Mouse (Mus musculus) neural tube, embryonic 11.5 days (tissue): ENCODE data around the gene Tcp11l1. TPM values are rescaled to one million over a fixed set of nuclear protein-coding genes. Genes with fewer than 3 reads are reported as not detected.

Source experiments
- ATAC-seq: fragments of 200-750 bp; cut with Nextera tagmentation; 2 replicates; pipeline ENCODE4 v1.8.0; 2017; ENCODE audit warnings: moderate number of reproducible peaks, mild to moderate bottlenecking, moderate TSS enrichment, moderate library complexity; ENCODE audit not compliant: insufficient read depth, low FRiP score, low TSS enrichment
- DNase-seq: peaks from one replicate; pipeline ENCODE4 v3.0.0-alpha.2; 2015; ENCODE audit warnings: low spot score
- H3K27ac ChIP-seq: fragments of 300-500 bp; sonication (generic); 2 replicates; pipeline ENCODE4 v1.5.1; 2014; ENCODE audit warnings: low read depth, mild to moderate bottlenecking, low read length
- H3K27me3 ChIP-seq: fragments of 300-500 bp; sonication (generic); 2 replicates; pipeline ENCODE4 v1.6.1; 2014; ENCODE audit warnings: mild to moderate bottlenecking, low read length, mixed read lengths; ENCODE audit not compliant: control insufficient read depth, insufficient read depth
- H3K36me3 ChIP-seq: fragments of 300-500 bp; sonication (generic); 2 replicates; pipeline ENCODE4 v1.6.1; 2014; ENCODE audit warnings: mild to moderate bottlenecking, low read length, moderate library complexity, mixed read lengths; ENCODE audit not compliant: control insufficient read depth, insufficient read depth
- H3K4me1 ChIP-seq: fragments of 300-500 bp; sonication (generic); 2 replicates; pipeline ENCODE4 v1.6.1; 2014; ENCODE audit warnings: low read length, mixed read lengths; ENCODE audit not compliant: control insufficient read depth, insufficient read depth
- H3K4me2 ChIP-seq: fragments of 300-500 bp; sonication (generic); 2 replicates; pipeline ENCODE4 v1.6.1; 2014; ENCODE audit warnings: low read depth, mild to moderate bottlenecking, moderate library complexity
- H3K4me3 ChIP-seq: fragments of 300-500 bp; sonication (generic); 2 replicates; pipeline ENCODE4 v1.5.1; 2014; ENCODE audit warnings: low read depth, low read length
- H3K9ac ChIP-seq: fragments of 300-500 bp; sonication (generic); 2 replicates; pipeline ENCODE4 v1.6.1; 2014; ENCODE audit warnings: mild to moderate bottlenecking, low read length
- H3K9me3 ChIP-seq: fragments of 300-500 bp; sonication (generic); 2 replicates; pipeline ENCODE4 v1.6.1; 2016; ENCODE audit warnings: low read length; ENCODE audit not compliant: control insufficient read depth
- WGBS: fragments of 180-500 bp; shearing (Covaris S2); extraction: QIAGEN DNeasy Blood & Tissue Kit; methylation state at CpG from one replicate; pipeline ENCODE4 v1.1.7; 2014; 5-methylcytosine and 5-hydroxymethylcytosine counted together
- polyA plus RNA-seq: library from polyadenylated mRNA; unstranded; fragments of >200 nt; fragmentation: Nextera tagmentation; extraction: Ambion mirVana; gene quantifications from 2 replicates; pipeline ENCODE4 v1.2.1, GENCODE M21; 2014

The Tcp11l1 gene
- polyA plus RNA-seq, 1 experiment from 2014 or later = 71.4 TPM

DNA sequence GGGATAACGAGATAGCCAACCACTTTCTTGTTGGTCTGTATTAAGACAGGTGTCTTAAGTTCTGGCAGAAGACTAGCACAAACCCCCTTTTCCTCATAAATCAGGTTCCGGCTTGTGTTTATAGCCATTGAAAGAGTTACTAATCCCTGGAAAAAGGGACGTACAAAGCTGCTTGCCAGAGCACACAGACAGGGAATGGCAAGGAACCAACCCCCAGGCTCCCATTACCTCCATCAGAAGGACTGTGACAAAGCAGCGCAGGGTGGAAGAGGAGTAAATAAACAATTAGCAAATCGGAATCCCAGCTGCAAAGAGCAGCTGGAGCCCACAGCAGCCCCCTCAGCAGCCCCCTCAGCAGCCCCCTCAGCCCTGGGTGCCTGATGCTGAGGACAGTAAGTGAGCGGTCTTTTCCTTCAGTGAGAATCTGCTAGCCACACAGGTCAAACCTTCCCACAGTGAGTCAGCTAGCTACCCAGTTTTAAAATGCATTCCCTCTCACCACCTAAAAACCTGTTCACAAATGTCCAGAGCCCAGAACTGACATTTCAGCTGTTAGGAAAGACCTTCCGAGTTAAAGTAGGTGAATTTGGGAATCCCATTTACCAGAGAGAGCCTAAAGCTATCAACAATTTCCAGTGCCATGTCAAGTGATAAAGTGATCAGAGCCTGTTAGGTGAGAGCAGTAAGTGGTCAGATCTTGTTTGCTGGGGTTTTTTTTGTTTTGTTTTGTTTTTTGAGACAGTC, 29.2 kb upstream of the Tcp11l1 start:
- Histone ChIP-seq H3K4me1 (0 out of 2 replicates have a peak, but pooled peaks cover 5% of the 10 kb centered on the region), H3K36me3 (no peaks in the 10 kb centered on the region), H3K27me3 (peaks cover 8% of the 10 kb centered on the region), H3K4me2 (no peak overlapping the region; the same call in 1 of the 2 replicates), H3K4me3 (no peak overlapping the region), H3K9me3 (no peaks in the 10 kb centered on the region), H3K27ac (no peak overlapping the region), H3K9ac (no peak overlapping the region)
- DNase-seq (no peak), ATAC-seq (no peak)
- 36% methylated on average over 7 of the region's 7 CpGs for WGBS

DNA sequence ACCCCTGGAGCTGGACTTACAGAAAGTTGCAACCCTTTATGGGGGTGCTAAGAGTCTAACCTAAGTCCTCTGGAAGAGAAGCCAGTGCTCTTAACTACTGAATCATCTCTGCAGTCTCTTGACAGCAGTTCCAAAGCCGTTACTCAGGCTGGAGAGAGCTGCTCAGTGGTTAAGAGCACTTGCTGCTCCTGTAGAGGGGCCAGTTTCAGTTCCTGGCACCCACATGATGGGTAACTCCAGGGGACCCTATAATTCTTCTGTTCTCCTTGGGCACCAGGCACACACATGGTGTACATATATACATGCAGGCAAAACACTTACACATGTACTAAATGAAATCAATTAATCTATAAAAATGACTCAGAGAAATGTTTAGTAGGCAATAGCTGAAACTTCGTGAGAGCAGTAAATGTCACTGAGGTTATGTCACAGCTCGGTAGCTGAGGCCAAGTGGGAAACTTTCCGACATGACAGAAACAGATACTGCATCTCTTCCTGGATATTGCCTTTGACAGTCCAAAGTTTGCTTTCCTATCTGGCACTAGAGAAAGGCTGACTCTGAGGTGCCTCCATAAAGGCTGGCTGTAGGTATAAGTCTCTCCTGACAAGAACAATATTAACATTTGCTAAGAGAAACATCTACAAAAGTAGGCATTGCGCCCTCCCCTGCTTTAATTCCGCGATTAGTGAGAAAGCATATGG, 28.4 kb upstream of the Tcp11l1 start:
- Histone ChIP-seq H3K4me3 (no peak overlapping the region), H3K9ac (no peak overlapping the region), H3K36me3 (no peaks in the 10 kb centered on the region), H3K4me1 (0 out of 2 replicates have a peak, but pooled peaks cover 5% of the 10 kb centered on the region), H3K27me3 (peaks cover 8% of the 10 kb centered on the region), H3K4me2 (no peak overlapping the region), H3K9me3 (no peaks in the 10 kb centered on the region), H3K27ac (no peak overlapping the region)
- 52% methylated on average over 7 of the region's 7 CpGs for WGBS
- DNase-seq = no peak
- ATAC-seq = no peak

DNA sequence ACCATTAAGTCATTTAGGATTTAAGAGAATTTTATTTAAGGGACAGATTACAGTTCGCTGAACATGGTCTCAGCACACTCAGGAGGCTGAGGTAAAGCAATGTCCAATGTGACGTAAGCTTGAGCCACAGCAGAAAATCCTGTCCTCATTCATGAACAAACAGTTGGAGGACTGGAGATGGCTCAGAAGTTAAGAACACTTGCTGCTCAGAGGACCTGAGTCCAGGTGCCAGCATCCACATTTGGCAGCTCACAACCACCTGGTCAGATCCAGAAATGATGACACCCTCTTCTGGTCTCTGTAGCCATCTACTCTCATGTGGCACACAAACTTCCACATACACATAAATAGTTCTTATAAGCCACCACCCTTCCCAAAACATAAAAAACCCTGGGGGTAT, 27.7 kb upstream of the Tcp11l1 start:
- H3K9ac ChIP-seq = no peak overlapping the region
- WGBS = 93% methylated on average over 2 of the region's 2 CpGs
- ATAC-seq (no peak), DNase-seq (no peak)
- no peaks in the 10 kb centered on the region for H3K9me3 ChIP-seq
- H3K4me2 ChIP-seq = no peak overlapping the region
- no peaks in the 10 kb centered on the region for H3K36me3 ChIP-seq
- no peak overlapping the region for H3K27ac ChIP-seq
- no peak overlapping the region for H3K4me3 ChIP-seq
- H3K4me1 ChIP-seq = 0 out of 2 replicates have a peak, but pooled peaks cover 5% of the 10 kb centered on the region
- H3K27me3 ChIP-seq = peaks cover 8% of the 10 kb centered on the region

DNA sequence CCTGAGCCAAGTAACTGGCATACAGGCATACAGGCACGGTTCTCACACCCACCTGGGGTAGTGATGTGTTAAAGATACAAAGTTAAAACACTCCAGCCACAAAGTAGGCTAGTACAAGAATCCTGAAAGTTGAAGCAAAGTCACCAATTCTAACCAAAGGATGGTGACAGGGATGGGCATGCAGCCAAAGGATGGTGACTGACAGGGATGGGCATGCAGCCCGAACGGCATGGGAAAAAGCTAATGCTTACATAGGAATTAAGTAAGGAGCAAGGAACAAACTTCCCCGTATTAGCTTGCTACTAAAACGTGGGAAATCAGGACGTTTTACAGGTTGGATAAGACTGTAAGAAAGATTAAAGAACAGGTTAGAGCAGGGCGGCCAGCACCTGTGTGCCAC, 24.3 kb upstream of the Tcp11l1 start:
- Histone ChIP-seq H3K4me1 (no peaks in the 10 kb centered on the region), H3K4me2 (no peak overlapping the region), H3K9me3 (no peaks in the 10 kb centered on the region), H3K27ac (no peak overlapping the region), H3K27me3 (no peaks in the 10 kb centered on the region), H3K36me3 (no peaks in the 10 kb centered on the region), H3K4me3 (no peak overlapping the region), H3K9ac (no peak overlapping the region)
- no peak for ATAC-seq
- 82% methylated on average over 7 of the region's 7 CpGs for WGBS
- no peak for DNase-seq

DNA sequence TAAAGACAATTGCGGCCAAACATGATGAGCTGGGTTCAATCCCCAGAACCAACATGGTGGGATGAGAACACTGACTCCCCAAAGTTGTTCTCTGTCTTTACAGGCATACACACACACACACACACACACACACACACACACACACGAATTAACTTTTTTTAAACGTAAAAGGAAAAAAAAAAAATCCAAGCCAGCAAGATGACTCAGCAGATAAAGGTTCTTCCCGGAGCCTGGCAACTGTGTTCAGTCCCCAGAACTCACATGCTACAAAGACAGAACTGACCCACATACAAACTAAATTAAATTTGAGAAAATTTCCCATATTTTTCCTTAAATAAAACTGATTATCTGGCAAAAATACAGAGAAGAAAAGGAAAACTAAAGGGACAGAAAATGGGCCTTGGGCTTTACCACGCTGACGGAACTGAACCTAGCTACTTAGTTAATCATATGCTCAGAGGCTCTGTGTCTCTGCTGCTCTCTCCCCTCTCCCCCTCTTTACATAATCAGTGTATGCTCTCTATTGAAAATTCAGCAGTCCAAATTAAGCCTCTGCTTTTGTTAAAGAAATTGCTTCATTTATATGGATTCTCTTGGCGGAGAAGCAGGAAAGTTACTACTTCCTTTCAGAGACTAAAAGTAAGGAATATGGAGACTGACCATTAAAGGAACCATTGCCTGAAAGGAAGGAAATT, 20.7 kb upstream of the Tcp11l1 start:
- Histone ChIP-seq H3K27me3 (no peaks in the 10 kb centered on the region), H3K9me3 (no peaks in the 10 kb centered on the region), H3K36me3 (no peaks in the 10 kb centered on the region), H3K4me1 (no peaks in the 10 kb centered on the region), H3K4me2 (no peak overlapping the region), H3K27ac (no peak overlapping the region), H3K9ac (no peak overlapping the region), H3K4me3 (no peak overlapping the region)
- WGBS = 82% methylated on average over 7 of the region's 7 CpGs
- ATAC-seq (no peak), DNase-seq (no peak)

DNA sequence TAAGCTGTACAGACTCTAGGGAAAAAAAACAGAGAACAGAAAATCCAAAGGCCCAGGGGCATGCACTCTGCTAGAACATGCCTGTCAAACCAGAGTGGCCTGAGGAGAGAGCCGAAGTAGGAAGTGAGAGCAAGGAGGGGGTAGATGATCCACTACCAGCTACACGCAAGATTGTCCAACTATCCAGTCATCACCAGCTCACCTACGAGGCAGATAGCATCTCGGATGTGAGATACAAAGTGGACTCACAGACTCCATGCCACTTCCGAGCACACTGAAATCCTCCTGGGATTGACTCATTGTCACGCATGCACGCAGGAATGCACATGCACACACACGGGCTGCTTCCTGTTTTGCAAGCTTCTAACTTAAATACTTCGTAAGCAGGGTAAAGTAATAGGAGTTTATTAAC, 20.1 kb upstream of the Tcp11l1 start:
- no peak overlapping the region for H3K4me2 ChIP-seq
- no peak overlapping the region for H3K4me3 ChIP-seq
- no peak overlapping the region for H3K9ac ChIP-seq
- no peaks in the 10 kb centered on the region for H3K9me3 ChIP-seq
- H3K27me3 ChIP-seq = no peaks in the 10 kb centered on the region
- H3K27ac ChIP-seq = no peak overlapping the region
- no peaks in the 10 kb centered on the region for H3K36me3 ChIP-seq
- DNase-seq (no peak), ATAC-seq (no peak)
- no peaks in the 10 kb centered on the region for H3K4me1 ChIP-seq
- 87% methylated on average over 9 of the region's 9 CpGs for WGBS

DNA sequence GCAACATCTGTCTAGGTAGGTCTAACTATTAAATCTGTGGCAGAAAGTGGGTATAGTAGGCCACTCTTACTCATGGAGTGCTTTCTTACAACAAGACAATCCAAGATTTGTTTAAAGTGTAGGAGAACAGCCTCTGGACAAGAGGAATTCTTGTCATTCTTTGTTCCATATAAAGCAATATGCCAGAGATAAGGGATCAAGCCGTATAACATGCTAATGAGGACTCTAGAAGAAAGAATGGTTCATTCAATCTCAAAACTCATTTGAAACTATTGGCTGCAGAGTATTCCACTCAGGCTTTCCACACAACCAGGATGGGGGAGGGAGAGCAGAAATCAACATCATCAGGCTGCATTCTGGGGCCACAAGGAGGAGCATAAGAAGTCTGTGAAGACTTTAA, 15.4 kb upstream of the Tcp11l1 start:
- Histone ChIP-seq H3K9me3 (no peaks in the 10 kb centered on the region), H3K4me3 (no peak overlapping the region), H3K27me3 (no peaks in the 10 kb centered on the region), H3K9ac (no peak overlapping the region), H3K4me2 (no peak overlapping the region), H3K4me1 (no peaks in the 10 kb centered on the region), H3K27ac (no peak overlapping the region), H3K36me3 (no peaks in the 10 kb centered on the region)
- ATAC-seq (no peak), DNase-seq (no peak)
- WGBS = 89% methylated on average over 1 of the region's 1 CpGs

DNA sequence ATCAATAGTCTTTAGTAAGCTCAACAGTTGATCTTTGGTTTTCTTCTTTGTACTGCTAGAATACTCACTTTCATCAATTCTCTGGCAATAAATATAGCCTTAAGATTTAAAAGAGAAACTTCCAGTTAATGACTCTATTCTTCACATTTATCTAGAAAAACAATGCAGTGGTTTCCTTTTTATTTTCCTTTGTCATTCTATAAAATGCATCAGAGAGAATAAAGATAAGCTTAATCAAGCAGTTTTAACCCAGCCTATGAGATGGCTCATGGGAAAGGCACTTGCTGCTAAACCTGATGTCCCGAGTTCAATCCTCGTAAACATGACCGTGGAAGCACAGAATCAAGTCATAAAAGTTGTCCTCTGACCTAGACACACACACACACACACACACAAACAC, 10.1 kb upstream of the Tcp11l1 start:
- Histone ChIP-seq H3K4me3 (no peak overlapping the region), H3K27me3 (no peaks in the 10 kb centered on the region), H3K36me3 (no peaks in the 10 kb centered on the region), H3K9me3 (no peaks in the 10 kb centered on the region), H3K9ac (no peak overlapping the region), H3K4me1 (no peaks in the 10 kb centered on the region), H3K27ac (no peak overlapping the region), H3K4me2 (no peak overlapping the region)
- WGBS = 75% methylated on average over 3 of the region's 3 CpGs
- ATAC-seq (no peak), DNase-seq (no peak)
